Mouse (Mus musculus) ES-E14 (cell line): ENCODE measurements around the gene Clcn5.

Source experiments
- HCFC1 ChIP-seq: IDR thresholded peaks from 2 replicates; pipeline ENCODE4 v1.6.1; 2012; ENCODE audit warnings: low read length, inconsistent platforms, borderline replicate concordance; ENCODE audit not compliant: insufficient read depth
- ZNF384 ChIP-seq: IDR thresholded peaks from 2 replicates; pipeline ENCODE4 v1.6.1; 2012; ENCODE audit warnings: low read depth, low read length, inconsistent platforms

GRCm38 (mm10) chrX:7157976-7158375, 161.2 kb downstream of the Clcn5 start:
- TF ChIP-seq ZNF384, result no peak
- TF ChIP-seq HCFC1, result no peak
